Comparison of ENCODE assay signal across 13 mouse cellular contexts in the genomic region with DNA sequence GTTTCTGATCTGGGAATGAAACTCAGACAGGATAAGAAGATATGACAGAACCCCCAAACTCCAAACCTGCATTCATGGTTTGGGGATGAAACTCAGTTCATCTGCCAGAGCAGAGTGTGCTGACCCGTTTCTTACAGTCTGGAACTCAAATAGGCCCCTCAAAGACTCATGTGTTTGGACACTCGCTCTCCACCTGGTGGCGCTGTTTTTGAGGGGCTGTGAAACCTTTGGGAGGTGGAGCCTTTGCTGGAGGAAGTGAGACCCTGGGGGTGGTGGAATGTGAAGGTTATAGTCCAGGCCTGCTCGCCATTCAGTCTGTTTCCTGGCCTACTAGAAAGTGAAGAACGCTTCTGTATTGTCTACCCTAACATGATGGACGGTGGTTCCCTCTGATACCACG. TPM values are rescaled to one million over a fixed set of nuclear protein-coding genes. Genes with fewer than 3 reads are reported as not detected.
DNase-seq lines count a peak whose midpoint lies in the region; ATAC-seq and TF ChIP-seq lines count a peak whose summit lies in the region.
"Had no signal": no experiment of that assay in that cellular context is flagged by ENCODE, and none has a peak within 500 bp of the region (broad histone marks: within the 10 kb centered on the region; RNA-seq: fewer than 3 reads in every experiment).

No protein-coding gene starts in this region.

- 0 out of 2 replicates have a peak, but pooled peaks cover 2% of the 10 kb centered on the region for H3K4me1 ChIP-seq in forebrain, embryonic 14.5 days (ENCODE audit: control insufficient read depth, insufficient read depth, low read length)

- no peak overlapping the region for H3K4me2 ChIP-seq in forebrain, embryonic 14.5 days (ENCODE audit: low read length)
- H3K4me2 ChIP-seq: heart, embryonic 12.5 days; hindbrain, embryonic 15.5 days; midbrain, embryonic 12.5 days had no signal

- intact Hi-C loops in heart, postnatal 25 days (cut with DNase I): loop anchor here (5.0 to 10.0 kb wide), 2 partner anchors 424 to 701 kb away; no protein-coding TSS in a partner anchor

- H3K9me3 ChIP-seq in forebrain, embryonic 14.5 days (replicated peaks; ENCODE audit: control insufficient read depth, low read length): no peaks in the 10 kb centered on the region
- H3K9me3 ChIP-seq: heart, embryonic 12.5 days; hindbrain, embryonic 15.5 days; midbrain, embryonic 12.5 days had no signal

- whole genome bisulfite sequencing in forebrain, embryonic 14.5 days: 76% methylated on average over 7 of the region's 7 CpGs

- peak; percentile 21 for DNase-seq in heart, postnatal 4 days
- DNase-seq in heart, postnatal 25 days (ENCODE audit: low spot score): no peak
- DNase-seq in lung, postnatal 10 days: peak; percentile 32
- DNase-seq in lung, adult 18-20 months: no peak
- DNase-seq in ES-CJ7 (ENCODE audit: low read depth, low spot score): peak; percentile 76
- no peak for DNase-seq in brain, embryonic 14.5 days (ENCODE audit: low read depth)
- DNase-seq in frontal cortex, postnatal 25 days (ENCODE audit: low spot score in 2 of 2): no peak
- no peak for DNase-seq in forebrain, embryonic 14.5 days (ENCODE audit: low spot score)

- no peak overlapping the region for H3K9ac ChIP-seq in forebrain, embryonic 14.5 days (ENCODE audit: low read length)
- H3K9ac ChIP-seq: heart, embryonic 12.5 days; hindbrain, embryonic 15.5 days; midbrain, embryonic 12.5 days had no signal

- no peak for TF ChIP-seq POLR2A in brain, embryonic 14.5 days (IDR thresholded peaks at IDR 0.05; ENCODE audit: borderline replicate concordance, extremely low read depth, insufficient read depth, insufficient read length, poor library complexity, severe bottlenecking)

- no peaks in the 10 kb centered on the region for H3K36me3 ChIP-seq in forebrain, embryonic 14.5 days (ENCODE audit: control insufficient read depth, insufficient read depth, low read length)
- H3K36me3 ChIP-seq: heart, embryonic 12.5 days; midbrain, embryonic 12.5 days had no signal

- peak; percentile 24; the same call in 1 of the 2 replicates for TF ChIP-seq CTCF in brain, embryonic 14.5 days (IDR thresholded peaks at IDR 0.05; ENCODE audit: borderline replicate concordance, extremely low read depth, insufficient read depth, insufficient read length)

- no peak overlapping the region for H3K27ac ChIP-seq in forebrain, embryonic 14.5 days (ENCODE audit: low read depth, low read length)
- H3K27ac ChIP-seq: hindbrain, embryonic 15.5 days; midbrain, embryonic 12.5 days had no signal

- H3K4me3 ChIP-seq in forebrain, embryonic 14.5 days (ENCODE audit: low read depth, low read length): no peak overlapping the region
- H3K4me3 ChIP-seq: heart, embryonic 12.5 days; hindbrain, embryonic 15.5 days; midbrain, embryonic 12.5 days had no signal

- ATAC-seq in forebrain, embryonic 14.5 days: no peak
- ATAC-seq: CD4-positive, CD25-positive, alpha-beta regulatory T cell, adult 4 months had no signal

- H3K27me3 ChIP-seq in forebrain, embryonic 14.5 days (replicated peaks; ENCODE audit: control insufficient read depth, insufficient read depth, low read length): no peaks in the 10 kb centered on the region
- H3K27me3 ChIP-seq: heart, embryonic 12.5 days; hindbrain, embryonic 15.5 days had no signal

RNA-seq across cellular contexts. Expression of a gene that starts 29.6 kb away (rescaled TPM):
- total RNA-seq in heart, postnatal 4 days (2021): under 1 TPM; 0.38 to 0.41 TPM
- total RNA-seq in heart, postnatal 25 days (2021): under 1 TPM; 0.44 to 0.50 TPM
- 11.8 and 13.7 TPM in 2 replicates for polyA plus RNA-seq in brain, embryonic 14.5 days (2012; rRNA removed)
- polyA plus RNA-seq in forebrain, embryonic 14.5 days (2014; fragmentation: Nextera tagmentation; extraction: Ambion mirVana): 2.6 and 3.5 TPM in 2 replicates

RNA-seq across cellular contexts. Expression of a gene that starts 41.7 kb away (rescaled TPM):
- under 1 TPM; 0.36 TPM for total RNA-seq in heart, postnatal 4 days (2021)
- total RNA-seq in heart, postnatal 25 days (2021): under 1 TPM; 0.60 to 0.73 TPM
- polyA plus RNA-seq in brain, embryonic 14.5 days (2012; rRNA removed): 0.49 and 0.82 TPM in 2 replicates
- 0.17 and 0.35 TPM in 2 replicates for polyA plus RNA-seq in forebrain, embryonic 14.5 days (2014; fragmentation: Nextera tagmentation; extraction: Ambion mirVana)
- polyA plus RNA-seq: CD4-positive, CD25-positive, alpha-beta regulatory T cell, adult 4 months; neural tube, embryonic 11.5 days had no signal

Comparison
In these comparisons a context has a peak if more than half of its experiments do, and no peak if none do; other contexts are left out.
1. DNase-seq: peak in heart, postnatal 4 days (single experiment), lung, postnatal 10 days (single experiment) and ES-CJ7 (single experiment); none in heart, postnatal 25 days (single experiment), lung, adult 18-20 months (0 of 2), brain, embryonic 14.5 days (single experiment), frontal cortex, postnatal 25 days (0 of 2) and forebrain, embryonic 14.5 days (single experiment).